Mouse (Mus musculus) megakaryocyte, embryonic 14.5 days (primary cell): Measurements from ENCODE around the gene Cpt1c.

Experiments
- FLI1 ChIP-seq: IDR thresholded peaks from 2 replicates; pipeline ENCODE4 v1.6.1; 2012; ENCODE audit warnings: low read length, inconsistent platforms, mixed read lengths
- GATA1 ChIP-seq: IDR thresholded peaks from 3 replicates; pipeline ENCODE4 v1.6.1; 2012; ENCODE audit warnings: mixed read lengths, low read length, inconsistent platforms, borderline replicate concordance

DNA sequence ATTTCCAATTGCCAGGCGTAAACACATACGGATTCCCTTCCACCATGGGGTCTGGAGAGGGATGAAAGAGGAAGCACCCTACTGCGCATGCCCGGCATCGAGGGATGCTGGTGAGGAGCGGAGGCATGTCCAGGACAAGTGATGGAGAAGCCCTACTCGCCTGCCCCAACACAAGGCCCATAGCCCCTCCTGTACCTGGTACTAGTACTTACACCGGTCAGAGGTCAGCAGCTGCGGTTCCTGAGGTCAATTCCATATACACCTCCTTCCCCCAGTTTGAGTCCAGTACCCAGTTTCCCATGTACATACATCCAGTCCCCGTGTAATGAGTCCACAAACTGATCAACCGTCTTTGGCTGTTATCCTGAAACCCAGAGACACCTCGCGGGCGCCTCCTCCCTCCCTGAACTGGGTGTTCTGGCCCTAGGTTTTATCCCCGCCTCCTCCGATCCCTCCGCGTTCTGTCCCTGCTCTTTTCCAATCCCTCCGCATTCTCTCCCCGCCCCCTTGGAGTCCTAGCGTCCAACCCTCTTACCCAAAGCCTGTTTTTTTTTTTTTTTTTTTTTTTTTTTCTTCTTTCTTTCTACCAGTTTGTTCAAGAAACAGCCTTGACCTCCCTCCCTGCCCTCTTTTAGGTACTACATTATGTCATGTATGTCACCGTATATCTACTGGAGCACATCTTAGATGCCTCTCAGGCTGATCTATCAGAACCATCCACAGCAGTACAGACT is at the start of gene Cpt1c:
- TF ChIP-seq GATA1, result no peak
- no peak for TF ChIP-seq FLI1
